Mouse (Mus musculus): ENCODE measurements around the gene Trim2. TPM values are rescaled to one million over a fixed set of nuclear protein-coding genes. Genes with fewer than 3 reads are reported as not detected.
A peak's percentile ranks its signal among the peaks of the same experiment; 100 is the strongest.

The Trim2 gene
- total and polyA plus RNA-seq, 2 experiments from 2014 or later = 149 to 291 TPM

DNA sequence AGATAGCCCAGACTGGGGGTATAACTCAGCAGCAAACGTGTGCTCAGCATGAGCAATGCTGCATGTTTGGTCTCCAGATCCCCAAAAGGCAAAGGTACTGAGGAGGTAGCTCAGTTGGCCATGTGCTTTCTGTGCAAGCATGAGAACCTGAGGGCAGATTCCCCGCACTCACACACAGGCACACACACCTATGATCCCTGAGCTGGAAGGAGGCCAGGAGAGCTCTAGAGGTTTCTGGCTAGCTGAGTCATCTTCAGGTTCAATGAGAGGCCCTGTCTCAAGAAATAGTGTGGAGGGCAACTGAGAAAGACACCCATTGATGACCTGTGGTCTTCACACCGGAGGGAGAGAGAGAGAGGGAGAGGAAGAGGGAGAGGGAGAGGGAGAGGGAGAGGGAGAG, 19.4 kb downstream of the Trim2 start:
- Histone ChIP-seq H3K27ac (ENCODE audit: low read depth, low read length) (no peak overlapping the region), H3K4me3 (ENCODE audit: low read depth, low read length) (no peak overlapping the region), H3K4me2 (ENCODE audit: low read depth, low read length, poor library complexity, severe bottlenecking) (no peak overlapping the region), H3K9me3 (ENCODE audit: low read length) (no peaks in the 10 kb centered on the region), H3K27me3 (ENCODE audit: insufficient read depth, low read length) (no peaks in the 10 kb centered on the region), H3K9ac (replicated peaks; ENCODE audit: low read length, poor library complexity, severe bottlenecking) (no peak overlapping the region), H3K4me1 (ENCODE audit: insufficient read depth, low read length) (peaks cover 8% of the 10 kb centered on the region), H3K36me3 (ENCODE audit: insufficient read depth, low read length) (no peaks in the 10 kb centered on the region)
- 93% methylated on average over 2 of the region's 3 CpGs for WGBS
- DNase-seq (ENCODE audit: low spot score) (no peak), ATAC-seq (ENCODE audit: low FRiP score) (no peak)
- TF ChIP-seq CTCF (IDR thresholded peaks at IDR 0.05) = no peak

DNA sequence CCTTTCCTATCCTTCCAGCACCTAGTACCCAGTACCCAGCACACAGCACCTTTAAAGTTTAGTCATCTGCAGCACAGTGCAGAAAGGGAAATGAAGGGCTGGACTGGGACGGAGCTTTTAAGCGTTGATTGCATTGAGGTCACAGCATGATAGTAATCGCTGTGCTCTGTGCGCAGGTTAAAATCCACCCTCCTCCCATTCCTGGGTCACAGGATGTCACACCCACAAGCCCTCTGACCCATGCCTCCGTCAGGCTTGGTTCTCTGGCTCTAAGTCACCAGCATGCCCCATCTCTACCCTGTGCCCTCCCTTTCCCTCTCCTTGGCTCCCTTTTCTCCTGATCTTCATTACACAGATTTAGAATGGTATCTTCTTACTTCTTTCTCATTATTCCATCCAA, 20.4 kb downstream of the Trim2 start:
- Histone ChIP-seq H3K9ac (replicated peaks; ENCODE audit: low read length, poor library complexity, severe bottlenecking) (no peak overlapping the region), H3K36me3 (ENCODE audit: insufficient read depth, low read length) (no peaks in the 10 kb centered on the region), H3K4me3 (ENCODE audit: low read depth, low read length) (no peak overlapping the region), H3K4me2 (ENCODE audit: low read depth, low read length, poor library complexity, severe bottlenecking) (no peak overlapping the region), H3K27ac (ENCODE audit: low read depth, low read length) (no peak overlapping the region), H3K9me3 (ENCODE audit: low read length) (no peaks in the 10 kb centered on the region), H3K27me3 (ENCODE audit: insufficient read depth, low read length) (no peaks in the 10 kb centered on the region), H3K4me1 (ENCODE audit: insufficient read depth, low read length) (peaks cover 8% of the 10 kb centered on the region)
- no peak for TF ChIP-seq CTCF (IDR thresholded peaks at IDR 0.05)
- WGBS = 84% methylated on average over 5 of the region's 5 CpGs
- ATAC-seq (ENCODE audit: low FRiP score) (no peak), DNase-seq (ENCODE audit: low spot score) (no peak)

DNA sequence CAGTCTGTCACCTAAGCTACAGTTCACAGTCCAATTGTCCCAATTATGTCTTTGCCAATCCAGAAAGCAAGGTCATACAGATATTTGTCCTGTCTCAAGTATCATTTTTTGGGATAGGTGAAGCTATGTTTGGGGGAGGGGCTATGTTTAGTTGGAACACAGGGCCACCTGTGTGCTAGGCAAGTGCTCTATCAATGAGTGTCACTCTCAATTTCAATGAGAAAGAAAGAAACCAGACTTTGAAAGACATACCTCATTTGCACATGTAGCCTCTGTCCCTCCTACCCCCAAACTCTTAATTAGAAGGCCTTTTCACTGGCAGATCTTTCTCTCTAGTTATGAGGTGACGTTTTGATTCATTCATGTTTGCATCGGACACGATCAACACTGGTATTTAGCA, 21.9 kb downstream of the Trim2 start:
- no peak for ATAC-seq (ENCODE audit: low FRiP score)
- WGBS = 67% methylated on average over 3 of the region's 3 CpGs
- 0 out of 2 replicates have a peak overlapping the region, but pooled peaks have one; percentile 24 for H3K9ac ChIP-seq (replicated peaks; ENCODE audit: low read length, poor library complexity, severe bottlenecking)
- no peaks in the 10 kb centered on the region for H3K36me3 ChIP-seq (ENCODE audit: insufficient read depth, low read length)
- H3K27ac ChIP-seq (ENCODE audit: low read depth, low read length) = no peak overlapping the region
- TF ChIP-seq CTCF (IDR thresholded peaks at IDR 0.05) = no peak
- no peak overlapping the region for H3K4me3 ChIP-seq (ENCODE audit: low read depth, low read length)
- no peak overlapping the region for H3K4me2 ChIP-seq (ENCODE audit: low read depth, low read length, poor library complexity, severe bottlenecking)
- DNase-seq (ENCODE audit: low spot score) = no peak
- peaks cover 8% of the 10 kb centered on the region for H3K4me1 ChIP-seq (ENCODE audit: insufficient read depth, low read length)
- no peaks in the 10 kb centered on the region for H3K9me3 ChIP-seq (ENCODE audit: low read length)
- H3K27me3 ChIP-seq (ENCODE audit: insufficient read depth, low read length) = no peaks in the 10 kb centered on the region

DNA sequence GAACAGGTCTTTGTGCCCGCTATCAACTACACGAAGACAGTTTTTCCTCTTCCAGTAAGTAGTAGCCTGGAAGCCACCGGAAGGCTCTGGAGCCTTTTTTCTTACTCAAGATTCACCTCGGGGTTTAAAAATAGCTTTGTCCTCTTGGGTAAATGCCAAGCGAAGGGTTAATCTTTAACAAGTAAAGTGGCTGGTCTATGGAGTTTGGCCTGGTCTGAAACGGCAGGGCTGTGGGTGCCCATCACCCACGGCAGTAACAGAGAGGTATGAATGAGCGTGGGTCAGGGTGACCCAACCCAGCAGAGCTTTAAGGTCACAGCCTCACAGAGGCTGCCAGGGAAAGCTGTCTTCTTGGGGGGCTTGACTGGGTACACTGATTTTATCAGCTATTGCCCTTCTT, 23.2 kb downstream of the Trim2 start:
- no peak for TF ChIP-seq CTCF (IDR thresholded peaks at IDR 0.05)
- 76% methylated on average over 8 of the region's 8 CpGs for WGBS
- no peak for ATAC-seq (ENCODE audit: low FRiP score)

DNA sequence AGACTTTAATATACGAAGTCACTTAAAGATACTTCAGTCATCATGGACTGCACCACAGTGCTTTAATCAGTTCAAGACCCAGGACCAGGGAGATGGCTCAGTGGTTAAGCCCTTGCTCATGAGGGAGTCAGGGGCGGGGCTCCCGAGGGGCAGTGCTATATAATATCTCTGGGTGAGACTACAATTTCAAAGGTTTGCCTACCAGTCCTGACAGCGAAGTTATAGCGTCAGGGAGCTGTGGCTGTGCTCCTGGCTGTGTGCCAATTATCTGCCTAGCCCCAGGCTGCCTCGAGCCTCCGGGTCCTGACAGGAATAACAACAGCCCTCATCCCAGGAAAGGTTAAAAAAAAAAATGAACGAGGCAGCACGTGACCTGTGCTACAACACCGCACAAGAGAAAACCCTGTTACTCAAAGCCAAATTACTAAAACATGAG, 24.7 kb downstream of the Trim2 start:
- peak; percentile 57; the same call in 1 of the 2 replicates for ATAC-seq (ENCODE audit: low FRiP score)
- H3K9me3 ChIP-seq (ENCODE audit: low read length) = no peaks in the 10 kb centered on the region
- no peak for TF ChIP-seq CTCF (IDR thresholded peaks at IDR 0.05)
- no peak overlapping the region for H3K4me2 ChIP-seq (ENCODE audit: low read depth, low read length, poor library complexity, severe bottlenecking)
- H3K36me3 ChIP-seq (ENCODE audit: insufficient read depth, low read length) = no peaks in the 10 kb centered on the region
- WGBS = 25% methylated on average over 10 of the region's 10 CpGs
- no peak for DNase-seq (ENCODE audit: low spot score)
- no peaks in the 10 kb centered on the region for H3K27me3 ChIP-seq (ENCODE audit: insufficient read depth, low read length)
- no peak overlapping the region for H3K4me3 ChIP-seq (ENCODE audit: low read depth, low read length)
- H3K9ac ChIP-seq (replicated peaks; ENCODE audit: low read length, poor library complexity, severe bottlenecking) = no peak overlapping the region
- H3K4me1 ChIP-seq (ENCODE audit: insufficient read depth, low read length) = peaks cover 8% of the 10 kb centered on the region
- no peak overlapping the region for H3K27ac ChIP-seq (ENCODE audit: low read depth, low read length)

More for the DNA sequence above, 23.2 kb downstream of the Trim2 start:
- Histone ChIP-seq H3K9ac (replicated peaks; ENCODE audit: low read length, poor library complexity, severe bottlenecking) (no peak overlapping the region), H3K36me3 (ENCODE audit: insufficient read depth, low read length) (no peaks in the 10 kb centered on the region), H3K9me3 (ENCODE audit: low read length) (no peaks in the 10 kb centered on the region), H3K4me3 (ENCODE audit: low read depth, low read length) (no peak overlapping the region), H3K4me2 (ENCODE audit: low read depth, low read length, poor library complexity, severe bottlenecking) (no peak overlapping the region), H3K4me1 (ENCODE audit: insufficient read depth, low read length) (peaks cover 8% of the 10 kb centered on the region), H3K27ac (ENCODE audit: low read depth, low read length) (no peak overlapping the region), H3K27me3 (ENCODE audit: insufficient read depth, low read length) (no peaks in the 10 kb centered on the region)
- DNase-seq (ENCODE audit: low spot score) = no peak

DNA sequence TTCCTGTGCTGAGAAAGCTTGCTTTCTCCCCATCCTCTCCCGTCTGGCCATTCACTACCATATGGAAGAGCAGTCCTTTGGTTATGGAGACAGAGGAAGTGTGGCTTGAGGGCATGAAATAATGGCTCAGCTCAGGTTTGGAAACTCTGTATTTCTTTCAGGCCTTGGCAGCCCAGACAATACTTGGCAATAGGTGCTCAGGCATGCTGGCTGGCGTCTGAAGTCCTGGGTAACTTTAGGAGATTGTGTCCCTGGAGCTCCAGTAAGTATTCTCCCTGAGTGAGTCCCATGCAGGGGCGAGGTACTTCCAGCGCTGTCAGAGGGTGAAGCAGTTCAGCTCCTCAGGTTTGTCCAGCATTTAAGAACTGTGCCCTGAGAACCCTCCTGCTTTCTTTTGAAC, 27.9 kb downstream of the Trim2 start:
- no peak overlapping the region for H3K4me3 ChIP-seq (ENCODE audit: low read depth, low read length)

More for the DNA sequence above, 27.9 kb downstream of the Trim2 start:
- no peaks in the 10 kb centered on the region for H3K36me3 ChIP-seq (ENCODE audit: insufficient read depth, low read length)
- H3K4me2 ChIP-seq (ENCODE audit: low read depth, low read length, poor library complexity, severe bottlenecking) = no peak overlapping the region
- WGBS = 81% methylated on average over 4 of the region's 4 CpGs
- no peak overlapping the region for H3K9ac ChIP-seq (replicated peaks; ENCODE audit: low read length, poor library complexity, severe bottlenecking)
- H3K9me3 ChIP-seq (ENCODE audit: low read length) = no peaks in the 10 kb centered on the region
- ATAC-seq (ENCODE audit: low FRiP score) (no peak), DNase-seq (ENCODE audit: low spot score) (no peak)
- no peaks in the 10 kb centered on the region for H3K27me3 ChIP-seq (ENCODE audit: insufficient read depth, low read length)
- H3K27ac ChIP-seq (ENCODE audit: low read depth, low read length) = no peak overlapping the region
- no peak for TF ChIP-seq CTCF (IDR thresholded peaks at IDR 0.05)
- H3K4me1 ChIP-seq (ENCODE audit: insufficient read depth, low read length) = no peaks in the 10 kb centered on the region; the same call in 1 of the 2 replicates
